Mouse (Mus musculus) hindbrain, embryonic 11.5 days (tissue): Measurements from ENCODE around the gene Cyp3a41b. TPM values are rescaled to one million over a fixed set of nuclear protein-coding genes. Genes with fewer than 3 reads are reported as not detected.
"Not testable (repeated sequence)": the region's sequence is repeated elsewhere in the genome, so short reads cannot be mapped to it uniquely, and the experiment has no call there.

Source experiments
- ATAC-seq: fragments of 200-750 bp; cut with Nextera tagmentation; 2 replicates; pipeline ENCODE4 v1.8.0; 2017; ENCODE audit warnings: mild to moderate bottlenecking, moderate TSS enrichment, moderate library complexity; ENCODE audit not compliant: low FRiP score
- DNase-seq: peaks from one replicate; pipeline ENCODE4 v3.0.0-alpha.2; 2015; ENCODE audit warnings: low spot score
- H3K27ac ChIP-seq: fragments of 300-500 bp; sonication (generic); 2 replicates; pipeline ENCODE4 v1.5.1; 2014; ENCODE audit warnings: mild to moderate bottlenecking, low read depth, low read length
- H3K27me3 ChIP-seq: fragments of 300-500 bp; sonication (generic); 2 replicates; pipeline ENCODE4 v1.6.1; 2014; ENCODE audit warnings: mild to moderate bottlenecking, low read length, moderate library complexity, mixed read lengths; ENCODE audit not compliant: control insufficient read depth, insufficient read depth
- H3K36me3 ChIP-seq: fragments of 300-500 bp; sonication (generic); 2 replicates; pipeline ENCODE4 v1.6.1; 2014; ENCODE audit warnings: mild to moderate bottlenecking, low read length, moderate library complexity, mixed read lengths; ENCODE audit not compliant: control insufficient read depth, insufficient read depth
- H3K4me1 ChIP-seq: fragments of 300-500 bp; sonication (generic); replicated peaks from 2 replicates; pipeline ENCODE4 v1.6.1; 2014; ENCODE audit warnings: low read length, mixed read lengths; ENCODE audit not compliant: control insufficient read depth, insufficient read depth
- H3K4me2 ChIP-seq: fragments of 300-500 bp; sonication (generic); replicated peaks from 2 replicates; pipeline ENCODE4 v1.6.1; 2014; ENCODE audit warnings: mild to moderate bottlenecking, low read depth, low read length
- H3K4me3 ChIP-seq: fragments of 300-500 bp; sonication (generic); 2 replicates; pipeline ENCODE4 v1.5.1; 2014; ENCODE audit warnings: low read depth, low read length
- H3K9ac ChIP-seq: fragments of 300-500 bp; sonication (generic); 2 replicates; pipeline ENCODE4 v1.6.1; 2014; ENCODE audit warnings: low read depth, low read length
- H3K9me3 ChIP-seq: fragments of 300-500 bp; sonication (generic); 2 replicates; pipeline ENCODE4 v1.6.1; 2016; ENCODE audit warnings: low read length; ENCODE audit not compliant: control insufficient read depth
- WGBS: fragments of 180-500 bp; shearing (Covaris S2); extraction: QIAGEN DNeasy Blood & Tissue Kit; methylation state at CpG from one replicate; pipeline ENCODE4 v1.1.7; 2014; 5-methylcytosine and 5-hydroxymethylcytosine counted together
- polyA plus RNA-seq: library from polyadenylated mRNA; unstranded; fragments of >200 nt; fragmentation: Nextera tagmentation; extraction: Ambion mirVana; gene quantifications from 2 replicates; pipeline ENCODE4 v1.2.1, GENCODE M21; 2014

Cyp3a41b gene
- not detected in 2 replicates for polyA plus RNA-seq

DNA sequence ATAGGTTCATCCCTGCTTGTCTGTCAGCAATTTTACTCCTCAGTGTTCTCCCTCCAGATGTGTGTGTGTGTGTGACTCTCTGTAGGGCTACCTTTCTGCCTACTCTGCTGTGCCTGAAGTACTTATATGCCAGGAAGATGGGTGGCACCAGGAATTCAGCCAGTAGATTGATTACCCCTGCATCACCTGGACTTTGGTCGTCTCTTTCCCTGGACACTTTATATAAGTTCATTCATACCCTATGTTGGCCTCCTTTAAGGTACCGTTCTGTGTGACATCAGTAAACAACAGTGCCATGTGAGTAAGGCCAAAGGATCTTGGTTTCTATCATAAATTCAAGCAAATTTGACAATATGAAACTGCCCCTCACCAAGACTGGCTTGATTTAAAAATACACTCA lies at the start of gene Cyp3a41b:
TSS of gene Cyp3a41b (minus strand) at position 101 of the 400 bp plus-strand sequence.
- not testable (repeated sequence) for H3K4me3 ChIP-seq, H3K36me3 ChIP-seq, H3K4me1 ChIP-seq, H3K9ac ChIP-seq, H3K4me2 ChIP-seq, H3K27ac ChIP-seq, H3K27me3 ChIP-seq, H3K9me3 ChIP-seq, ATAC-seq, DNase-seq
- WGBS = 72% methylated on average over 1 of the region's 2 CpGs

DNA sequence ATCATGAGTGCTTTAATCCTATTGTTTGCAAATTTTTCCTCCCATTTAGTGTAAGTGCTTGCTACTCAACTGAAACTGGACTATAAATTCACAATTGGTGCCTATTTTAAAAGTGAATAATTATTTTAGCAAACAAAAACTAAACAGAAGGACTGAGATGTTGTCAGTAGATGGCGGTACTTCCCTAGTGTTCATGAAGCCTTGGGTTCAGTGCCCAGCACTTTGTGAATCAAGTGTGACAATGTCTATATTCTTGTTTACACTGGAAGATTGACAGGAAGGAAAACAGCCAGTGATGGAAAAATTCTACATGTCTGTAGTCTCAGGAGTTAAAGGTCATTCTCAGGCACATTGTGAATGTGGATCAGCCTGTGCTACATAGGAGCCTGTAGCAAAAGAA lies 47.8 kb upstream of the Cyp3a41b start:
- WGBS = 88% methylated on average over 1 of the region's 1 CpGs
- not testable (repeated sequence) for H3K4me1 ChIP-seq, H3K4me2 ChIP-seq, H3K36me3 ChIP-seq, H3K9ac ChIP-seq, ATAC-seq, DNase-seq, H3K4me3 ChIP-seq, H3K27me3 ChIP-seq, H3K27ac ChIP-seq
- peaks cover 21% of the 10 kb centered on the region for H3K9me3 ChIP-seq

DNA sequence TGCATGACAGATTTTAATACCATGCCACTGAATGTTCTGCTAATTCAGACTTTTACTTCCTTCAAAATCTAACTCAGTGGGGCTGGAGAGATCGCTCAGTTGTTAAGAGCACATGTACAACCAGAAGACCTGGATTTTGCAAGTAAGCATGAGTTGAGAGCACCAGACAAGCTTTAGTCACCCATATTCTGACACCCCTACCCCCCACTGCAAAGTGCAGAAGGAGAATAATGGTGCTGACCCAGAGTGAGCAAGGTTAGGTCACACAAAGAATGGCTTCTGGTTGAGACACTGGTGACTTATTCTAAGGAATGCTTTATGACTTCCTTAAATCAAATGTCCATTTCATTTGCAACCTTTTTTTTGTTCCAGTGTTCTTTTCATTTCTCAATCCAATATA lies 20.4 kb upstream of the Cyp3a41b start:
- not testable (repeated sequence) for H3K9ac ChIP-seq, H3K27me3 ChIP-seq, H3K9me3 ChIP-seq, H3K27ac ChIP-seq, H3K4me1 ChIP-seq, H3K4me2 ChIP-seq, ATAC-seq, DNase-seq, H3K36me3 ChIP-seq, H3K4me3 ChIP-seq
- WGBS = 83% methylated on average over 1 of the region's 1 CpGs

DNA sequence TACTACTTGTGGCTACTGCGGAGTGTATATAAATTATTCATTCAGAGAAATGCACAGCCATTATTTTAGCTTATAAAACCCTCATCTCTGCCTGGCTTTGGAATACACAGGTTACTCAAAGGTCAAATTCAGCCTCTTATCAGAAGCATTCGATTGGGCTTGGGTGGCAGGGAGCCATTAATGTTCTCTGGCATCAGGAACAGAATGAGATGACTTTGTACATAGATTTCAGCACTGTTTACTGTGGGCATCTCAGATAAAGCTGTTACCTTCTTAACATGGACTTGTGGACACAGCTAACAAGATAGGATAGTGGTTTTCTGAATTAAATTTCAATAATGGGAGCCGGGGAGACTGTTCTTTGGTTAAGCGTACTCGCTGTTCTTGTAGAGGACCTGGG lies 13.3 kb upstream of the Cyp3a41b start:
- DNase-seq, H3K27me3 ChIP-seq, H3K4me2 ChIP-seq, ATAC-seq, H3K4me1 ChIP-seq, H3K9ac ChIP-seq, H3K4me3 ChIP-seq, H3K27ac ChIP-seq, H3K9me3 ChIP-seq, H3K36me3 ChIP-seq: not testable (repeated sequence)
- WGBS = 85% methylated on average over 5 of the region's 5 CpGs

DNA sequence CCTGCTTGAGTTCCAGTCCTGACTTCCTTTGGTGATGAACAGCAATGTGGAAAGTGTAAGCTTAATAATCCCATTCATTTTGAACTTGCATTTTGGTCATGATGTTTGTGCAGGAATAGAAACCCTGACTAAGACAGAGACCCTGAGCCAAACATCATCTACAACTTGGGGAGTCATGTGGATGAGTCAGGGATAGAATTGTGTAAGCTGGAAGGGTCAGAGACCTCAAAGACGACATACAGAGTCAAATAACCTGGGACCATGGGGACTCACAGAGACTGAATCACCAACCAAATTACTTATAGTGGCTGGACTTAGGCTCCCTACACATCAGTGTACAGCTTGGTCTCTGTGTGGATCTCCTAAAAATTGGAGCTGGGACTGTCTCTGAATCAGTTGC lies 7.2 kb downstream of the Cyp3a41b start:
- not testable (repeated sequence) for ATAC-seq, H3K27me3 ChIP-seq, H3K4me3 ChIP-seq, H3K4me2 ChIP-seq, H3K4me1 ChIP-seq, H3K9me3 ChIP-seq, H3K9ac ChIP-seq, DNase-seq, H3K27ac ChIP-seq, H3K36me3 ChIP-seq
- WGBS = 90% methylated on average over 1 of the region's 1 CpGs

DNA sequence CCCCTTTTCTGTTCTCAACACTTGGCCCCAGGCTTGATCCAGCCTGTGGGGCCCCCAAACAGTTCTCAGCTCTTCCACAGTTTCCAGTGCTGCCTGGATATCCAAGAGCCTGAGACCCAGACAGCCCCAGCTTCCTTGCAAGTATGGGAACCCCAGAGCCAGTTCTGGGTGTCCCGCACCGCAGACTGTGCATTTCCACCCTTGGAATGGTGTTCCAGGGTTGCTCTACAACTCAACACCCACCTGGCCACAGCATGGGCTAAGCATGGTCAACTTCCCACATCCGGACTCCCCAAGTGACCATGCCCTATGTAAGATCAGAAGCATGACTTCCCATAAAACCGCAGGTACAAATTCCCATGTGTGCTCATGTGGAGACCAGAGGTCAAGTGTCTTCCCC lies 8.9 kb downstream of the Cyp3a41b start:
- H3K36me3 ChIP-seq, H3K9me3 ChIP-seq, H3K9ac ChIP-seq, H3K27ac ChIP-seq, H3K27me3 ChIP-seq, H3K4me2 ChIP-seq, H3K4me3 ChIP-seq, DNase-seq, H3K4me1 ChIP-seq: not testable (repeated sequence)
- ATAC-seq = peak; percentile 52; the same call in 1 of the 2 replicates
- WGBS = 84% methylated on average over 4 of the region's 4 CpGs

DNA sequence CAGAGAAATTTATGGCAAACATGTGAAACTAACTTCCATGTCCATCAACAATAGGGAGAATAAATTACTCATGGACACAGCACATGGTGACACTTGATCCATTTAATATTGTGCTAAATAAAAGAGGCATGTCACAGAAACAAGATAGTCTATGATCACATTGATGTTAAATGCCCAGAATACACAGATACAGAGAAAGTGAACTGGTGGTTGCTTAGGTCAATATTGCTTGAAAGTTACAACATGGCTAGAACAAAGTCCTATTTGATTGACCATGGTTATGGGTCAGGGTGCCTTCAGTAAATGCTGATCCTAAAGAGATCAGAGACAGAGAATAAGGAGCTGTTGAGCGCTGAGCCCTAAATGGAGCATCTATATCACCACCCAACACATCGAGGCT lies 12.6 kb downstream of the Cyp3a41b start:
- H3K27me3 ChIP-seq, H3K4me1 ChIP-seq, H3K9me3 ChIP-seq, H3K36me3 ChIP-seq, ATAC-seq, H3K9ac ChIP-seq, H3K27ac ChIP-seq, DNase-seq, H3K4me3 ChIP-seq, H3K4me2 ChIP-seq: not testable (repeated sequence)
- WGBS = 62% methylated on average over 2 of the region's 2 CpGs

Other genes starting within 250 kb of the Cyp3a41b start
- not detected in 2 replicates for gene Cyp3a57, start 239.5 kb downstream of the Cyp3a41b start, polyA plus RNA-seq
- not detected in 2 replicates for gene Cyp3a16, start 115.0 kb downstream of the Cyp3a41b start, polyA plus RNA-seq
- not detected in 2 replicates for gene Cyp3a41a, start 135.4 kb upstream of the Cyp3a41b start, polyA plus RNA-seq
- gene Cyp3a44, start 221.1 kb upstream of the Cyp3a41b start, polyA plus RNA-seq = not detected in 2 replicates